Mouse (Mus musculus) midbrain, embryonic 12.5 days (tissue): ENCODE measurements around the gene St3gal3. TPM values are rescaled to one million over a fixed set of nuclear protein-coding genes. Genes with fewer than 3 reads are reported as not detected.

Experiments used
- ATAC-seq: fragments of 200-750 bp; cut with Nextera tagmentation; 2 replicates; pipeline ENCODE4 v1.8.0; 2017; ENCODE audit warnings: low read depth, moderate TSS enrichment, moderate library complexity; ENCODE audit not compliant: low FRiP score
- H3K27ac ChIP-seq: fragments of 300-500 bp; sonication (generic); replicated peaks from 2 replicates; pipeline ENCODE4 v1.5.1; 2016; ENCODE audit warnings: mild to moderate bottlenecking
- H3K27me3 ChIP-seq: fragments of 300-500 bp; sonication (generic); 2 replicates; pipeline ENCODE4 v1.6.1; 2016; ENCODE audit warnings: mild to moderate bottlenecking
- H3K36me3 ChIP-seq: fragments of 300-500 bp; sonication (generic); 2 replicates; pipeline ENCODE4 v1.6.1; 2016
- H3K4me1 ChIP-seq: fragments of 300-500 bp; sonication (generic); 2 replicates; pipeline ENCODE4 v1.6.1; 2016
- H3K4me2 ChIP-seq: fragments of 300-500 bp; sonication (generic); replicated peaks from 2 replicates; pipeline ENCODE4 v1.6.1; 2016; ENCODE audit warnings: mild to moderate bottlenecking, moderate library complexity
- H3K4me3 ChIP-seq: fragments of 300-500 bp; sonication (generic); 2 replicates; pipeline ENCODE4 v1.5.1; 2016; ENCODE audit warnings: mild to moderate bottlenecking
- H3K9ac ChIP-seq: fragments of 300-500 bp; sonication (generic); replicated peaks from 2 replicates; pipeline ENCODE4 v1.6.1; 2016; ENCODE audit warnings: mild to moderate bottlenecking, moderate library complexity
- H3K9me3 ChIP-seq: fragments of 300-500 bp; sonication (generic); 2 replicates; pipeline ENCODE4 v1.6.1; 2016; ENCODE audit warnings: mild to moderate bottlenecking
- WGBS: fragments of 180-500 bp; shearing (Covaris S2); methylation state at CpG from one replicate; pipeline ENCODE4 v1.1.7; 2016; 5-methylcytosine and 5-hydroxymethylcytosine counted together
- polyA plus RNA-seq: library from polyadenylated mRNA; unstranded; fragments of >200 nt; fragmentation: Nextera tagmentation; extraction: Ambion mirVana; gene quantifications from 2 replicates; pipeline ENCODE4 v1.2.1, GENCODE M21; 2016

The St3gal3 gene
- polyA plus RNA-seq, 1 experiment from 2014 or later: 10.9 TPM

DNA sequence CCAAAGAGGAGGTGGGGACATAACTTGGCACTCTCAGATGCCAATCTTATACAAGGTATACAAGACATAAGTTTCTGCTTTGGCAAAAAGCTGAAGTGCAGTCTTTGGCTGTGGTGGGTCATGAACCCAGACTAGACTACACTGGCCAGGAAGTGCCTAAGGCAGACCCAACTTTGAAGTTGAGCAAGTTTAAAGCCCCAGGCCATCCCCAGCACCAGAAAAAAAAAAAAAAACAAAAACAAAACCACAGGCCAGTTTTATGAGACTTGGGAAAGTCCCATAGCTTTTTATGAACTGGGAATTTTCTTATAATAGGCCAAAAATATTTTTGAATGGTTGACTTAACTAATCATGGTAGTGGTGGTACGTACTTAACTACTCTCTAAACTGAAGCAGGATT lies 700 bp upstream of the St3gal3 start:
- Histone ChIP-seq H3K36me3 (peaks cover 42% of the 10 kb centered on the region), H3K9ac (peak overlapping the region; percentile 89), H3K9me3 (no peaks in the 10 kb centered on the region), H3K4me2 (peak overlapping the region; percentile 60), H3K4me1 (peaks cover 17% of the 10 kb centered on the region), H3K27me3 (no peaks in the 10 kb centered on the region), H3K27ac (no peak overlapping the region), H3K4me3 (peak overlapping the region; percentile 97)
- no peak for ATAC-seq
- WGBS: 83% methylated on average over 1 of the region's 1 CpGs

DNA sequence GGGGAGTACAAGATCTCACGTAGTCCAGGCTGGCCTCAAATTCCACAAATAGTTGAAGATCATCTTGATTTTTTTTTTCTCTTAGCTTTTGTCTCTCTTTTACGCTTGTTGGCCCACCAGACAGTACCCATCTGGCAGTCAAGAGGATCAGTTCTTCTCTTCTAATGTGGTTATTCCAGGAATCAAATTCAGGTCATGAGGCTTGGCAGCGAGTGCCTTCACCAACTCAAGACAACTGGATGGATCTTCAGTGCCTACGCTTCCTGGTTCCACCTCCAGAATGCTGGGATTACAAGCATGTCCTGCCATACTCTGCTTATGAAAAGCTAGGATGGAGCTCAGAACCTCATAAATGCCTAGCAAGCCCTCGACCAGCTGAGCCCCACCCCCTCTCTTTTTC lies 3.4 kb downstream of the St3gal3 start:
- no peak overlapping the region for H3K4me3 ChIP-seq
- no peaks in the 10 kb centered on the region for H3K27me3 ChIP-seq
- no peak overlapping the region for H3K4me2 ChIP-seq
- ATAC-seq: no peak
- 92% methylated on average over 5 of the region's 5 CpGs for WGBS
- peaks cover 5% of the 10 kb centered on the region; the same call in 1 of the 2 replicates for H3K36me3 ChIP-seq
- peaks cover 17% of the 10 kb centered on the region for H3K4me1 ChIP-seq
- H3K9ac ChIP-seq: no peak overlapping the region
- no peak overlapping the region for H3K27ac ChIP-seq
- H3K9me3 ChIP-seq: no peaks in the 10 kb centered on the region

DNA sequence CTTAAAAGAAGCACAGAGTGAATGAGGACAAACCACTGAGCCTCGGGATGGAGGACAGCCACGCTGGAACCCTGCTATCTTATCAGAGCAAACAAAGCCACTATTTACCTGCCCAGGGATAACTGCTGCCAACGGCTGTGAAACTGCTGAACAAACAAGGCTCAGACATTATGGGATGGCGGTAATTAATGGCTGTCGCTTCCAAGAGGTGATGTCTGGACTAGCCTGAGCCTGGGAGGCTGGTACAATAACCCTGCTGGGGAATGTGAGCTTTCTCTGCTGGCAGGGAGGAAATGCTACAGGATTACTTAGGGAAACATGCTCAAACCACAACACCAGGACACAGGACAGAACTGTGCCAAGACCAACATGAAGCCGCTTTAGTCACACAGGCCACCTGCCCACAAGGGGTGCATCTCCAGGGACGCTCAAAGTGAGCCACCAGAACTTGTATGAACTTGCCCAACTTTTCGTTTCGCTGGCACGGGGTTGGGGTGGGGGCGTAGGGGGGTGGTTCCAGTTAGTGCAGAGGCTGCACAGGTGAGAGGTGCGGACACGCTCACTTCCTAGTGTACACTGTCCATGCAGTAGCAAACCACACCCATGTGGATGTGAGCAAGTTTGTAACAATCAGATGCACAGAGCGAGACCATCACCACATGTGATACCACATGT lies 11.5 kb downstream of the St3gal3 start:
- H3K27me3 ChIP-seq: no peaks in the 10 kb centered on the region
- no peaks in the 10 kb centered on the region for H3K4me1 ChIP-seq
- ATAC-seq: no peak
- H3K27ac ChIP-seq: no peak overlapping the region
- no peak overlapping the region for H3K4me3 ChIP-seq
- WGBS: 90% methylated on average over 14 of the region's 14 CpGs
- H3K9ac ChIP-seq: no peak overlapping the region
- no peak overlapping the region for H3K4me2 ChIP-seq
- H3K36me3 ChIP-seq: no peaks in the 10 kb centered on the region
- H3K9me3 ChIP-seq: no peaks in the 10 kb centered on the region

DNA sequence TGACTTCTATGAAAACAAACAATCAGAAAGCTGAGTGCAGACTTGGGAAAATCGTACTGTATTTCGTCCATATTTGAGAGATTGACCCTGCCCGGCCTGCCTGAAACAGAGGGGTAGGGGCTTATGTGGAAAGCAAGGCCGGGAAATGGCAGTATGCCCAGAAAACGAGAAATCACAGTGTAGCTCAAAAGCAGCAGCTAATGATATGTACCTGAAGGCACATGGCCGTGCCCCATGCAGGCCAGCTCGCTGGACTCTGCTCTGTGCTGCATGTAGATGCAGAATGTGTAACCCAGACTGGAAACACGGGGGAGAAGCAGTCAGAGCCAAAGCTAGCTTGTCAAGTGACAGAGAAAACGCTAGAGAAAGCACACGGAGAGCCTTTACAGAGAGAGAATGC lies 12.6 kb downstream of the St3gal3 start:
- no peak overlapping the region for H3K9ac ChIP-seq
- H3K9me3 ChIP-seq: no peaks in the 10 kb centered on the region
- H3K27me3 ChIP-seq: no peaks in the 10 kb centered on the region
- no peak overlapping the region for H3K4me3 ChIP-seq
- no peak overlapping the region for H3K4me2 ChIP-seq
- no peaks in the 10 kb centered on the region for H3K4me1 ChIP-seq
- 86% methylated on average over 10 of the region's 10 CpGs for WGBS
- ATAC-seq: no peak
- H3K36me3 ChIP-seq: 0 out of 2 replicates have a peak, but pooled peaks cover 5% of the 10 kb centered on the region
- H3K27ac ChIP-seq: no peak overlapping the region

DNA sequence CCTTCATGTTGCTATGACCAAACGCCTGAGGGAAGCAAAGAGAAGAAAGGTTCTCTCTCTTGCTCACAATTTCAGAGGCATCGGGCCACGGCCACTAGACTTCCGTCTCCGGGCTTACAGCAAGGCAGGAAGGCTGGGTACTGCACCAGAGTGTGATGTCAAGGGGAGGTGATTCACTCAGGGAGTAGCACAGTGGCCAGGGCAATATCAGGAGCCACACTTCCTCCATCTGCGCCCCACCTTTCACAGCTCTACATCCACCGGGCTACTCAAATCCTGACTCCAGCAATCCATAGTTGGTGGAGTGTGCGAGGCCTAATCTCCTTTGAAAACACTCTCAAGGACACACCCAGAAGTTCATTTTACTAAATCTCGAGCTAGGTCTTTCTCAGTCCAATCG lies 17.1 kb downstream of the St3gal3 start:
- ATAC-seq: no peak
- WGBS: 93% methylated on average over 10 of the region's 10 CpGs

GRCm38 (mm10) chr4:118116098-118116497 lies 18.6 kb downstream of the St3gal3 start:
- no peaks in the 10 kb centered on the region for H3K27me3 ChIP-seq
- ATAC-seq: no peak
- no peak overlapping the region for H3K9ac ChIP-seq
- no peaks in the 10 kb centered on the region; the same call in 1 of the 2 replicates for H3K9me3 ChIP-seq
- H3K4me3 ChIP-seq: no peak overlapping the region
- no peak overlapping the region for H3K27ac ChIP-seq
- WGBS: 92% methylated on average over 11 of the region's 11 CpGs
- H3K36me3 ChIP-seq: 0 out of 2 replicates have a peak, but pooled peaks cover 5% of the 10 kb centered on the region
- H3K4me1 ChIP-seq: no peaks in the 10 kb centered on the region
- H3K4me2 ChIP-seq: no peak overlapping the region

More for the DNA sequence above, 17.1 kb downstream of the St3gal3 start:
- H3K4me2 ChIP-seq: no peak overlapping the region
- H3K4me1 ChIP-seq: no peaks in the 10 kb centered on the region
- no peaks in the 10 kb centered on the region for H3K27me3 ChIP-seq
- no peaks in the 10 kb centered on the region for H3K9me3 ChIP-seq
- H3K36me3 ChIP-seq: 0 out of 2 replicates have a peak, but pooled peaks cover 5% of the 10 kb centered on the region
- no peak overlapping the region for H3K27ac ChIP-seq
- H3K9ac ChIP-seq: no peak overlapping the region
- H3K4me3 ChIP-seq: no peak overlapping the region

DNA sequence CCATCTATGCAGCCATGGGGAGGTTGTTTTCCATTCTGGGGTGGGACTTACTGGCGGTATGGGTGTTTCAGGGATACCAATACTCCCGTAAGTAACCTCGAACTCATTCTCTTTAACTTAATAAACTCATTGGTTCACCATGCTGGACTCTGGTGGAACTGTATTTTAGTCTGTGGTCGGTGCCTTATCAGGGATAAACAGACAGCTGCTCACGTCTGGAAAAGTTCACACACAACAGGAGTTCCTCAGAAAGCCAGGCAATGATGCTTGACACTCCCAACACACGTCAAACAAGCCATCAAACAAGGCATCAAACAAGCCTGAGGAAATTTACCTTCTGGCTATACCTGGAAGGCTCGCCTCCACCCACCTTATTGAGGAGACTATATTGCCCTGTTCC lies 19.6 kb downstream of the St3gal3 start:
- H3K36me3 ChIP-seq: 0 out of 2 replicates have a peak, but pooled peaks cover 5% of the 10 kb centered on the region
- H3K4me2 ChIP-seq: no peak overlapping the region
- H3K27me3 ChIP-seq: no peaks in the 10 kb centered on the region
- no peak overlapping the region for H3K4me3 ChIP-seq
- no peaks in the 10 kb centered on the region; the same call in 1 of the 2 replicates for H3K9me3 ChIP-seq
- WGBS: 93% methylated on average over 7 of the region's 7 CpGs
- no peaks in the 10 kb centered on the region for H3K4me1 ChIP-seq
- no peak overlapping the region for H3K9ac ChIP-seq
- ATAC-seq: no peak
- no peak overlapping the region for H3K27ac ChIP-seq

DNA sequence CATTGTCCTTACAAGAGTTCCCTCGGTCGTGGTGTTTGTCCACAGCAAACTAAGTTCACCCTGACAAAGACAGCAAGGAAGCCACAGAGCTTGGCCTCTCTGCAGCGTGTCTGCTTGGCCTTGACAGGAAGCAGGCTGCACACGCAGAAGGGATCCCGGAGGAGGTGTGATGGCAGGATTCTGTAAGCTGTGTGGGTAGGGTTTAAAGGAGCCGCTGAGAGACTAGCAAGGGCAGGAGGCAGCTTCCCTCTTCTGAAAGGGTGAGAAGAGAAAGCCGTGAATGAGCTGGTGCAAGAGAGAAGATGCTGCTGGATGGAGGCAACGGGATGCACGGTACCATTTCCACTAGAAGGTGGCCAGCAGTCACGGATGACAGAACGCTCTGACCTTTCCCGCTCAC lies 22.1 kb downstream of the St3gal3 start:
- Histone ChIP-seq H3K4me1 (no peaks in the 10 kb centered on the region), H3K36me3 (0 out of 2 replicates have a peak, but pooled peaks cover 4% of the 10 kb centered on the region), H3K4me3 (no peak overlapping the region), H3K27me3 (no peaks in the 10 kb centered on the region), H3K27ac (no peak overlapping the region), H3K9me3 (no peaks in the 10 kb centered on the region; the same call in 1 of the 2 replicates), H3K9ac (no peak overlapping the region), H3K4me2 (no peak overlapping the region)
- ATAC-seq: no peak
- 87% methylated on average over 12 of the region's 12 CpGs for WGBS

DNA sequence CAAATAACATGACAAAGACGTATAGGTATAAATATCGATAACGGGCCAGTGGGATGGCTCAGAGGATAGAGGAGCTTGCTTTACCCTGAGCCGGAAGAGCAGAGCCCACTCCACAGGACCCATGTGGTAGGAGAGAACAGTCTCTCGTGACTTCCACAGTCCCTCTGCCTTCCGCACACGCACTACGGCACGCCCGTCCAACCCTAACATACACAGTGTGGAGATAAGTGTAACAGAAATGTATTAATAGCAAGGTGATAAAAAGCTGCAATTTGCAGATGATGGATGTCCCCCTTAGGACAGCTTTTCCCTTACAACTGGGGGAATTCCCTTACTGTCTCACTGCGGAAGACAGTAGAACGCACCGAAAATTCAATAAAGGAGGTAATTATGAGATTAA lies 25.1 kb downstream of the St3gal3 start:
- H3K27ac ChIP-seq: no peak overlapping the region
- no peak overlapping the region for H3K9ac ChIP-seq
- no peak for ATAC-seq
- no peak overlapping the region for H3K4me2 ChIP-seq
- peaks cover 8% of the 10 kb centered on the region; the same call in 1 of the 2 replicates for H3K36me3 ChIP-seq
- no peaks in the 10 kb centered on the region for H3K27me3 ChIP-seq
- no peaks in the 10 kb centered on the region for H3K4me1 ChIP-seq
- 94% methylated on average over 13 of the region's 13 CpGs for WGBS
- no peaks in the 10 kb centered on the region; the same call in 1 of the 2 replicates for H3K9me3 ChIP-seq
- H3K4me3 ChIP-seq: no peak overlapping the region

DNA sequence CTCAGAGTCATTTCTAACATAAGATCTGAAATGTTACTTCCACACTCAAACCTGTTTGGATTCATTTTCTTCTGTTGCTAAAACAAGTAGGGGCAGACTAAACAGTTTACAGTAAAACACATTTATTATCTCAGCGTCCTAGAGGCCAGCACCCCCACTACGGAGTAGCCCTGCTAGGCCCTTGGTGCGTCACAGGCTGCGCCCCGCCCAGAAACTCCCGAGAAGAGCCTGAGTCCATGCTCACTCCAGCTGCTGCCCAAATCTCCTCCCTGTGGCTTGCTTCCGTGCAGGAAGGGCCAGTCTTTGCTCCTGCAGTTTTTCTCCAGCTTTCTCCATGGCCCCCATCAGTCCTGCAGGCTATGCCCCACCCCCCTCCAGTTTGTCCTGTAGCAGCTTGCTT lies 25.9 kb downstream of the St3gal3 start:
- H3K4me2 ChIP-seq: no peak overlapping the region
- no peak overlapping the region for H3K4me3 ChIP-seq
- no peak for ATAC-seq
- no peaks in the 10 kb centered on the region for H3K4me1 ChIP-seq
- 75% methylated on average over 7 of the region's 7 CpGs for WGBS
- H3K27me3 ChIP-seq: no peaks in the 10 kb centered on the region
- H3K36me3 ChIP-seq: peaks cover 8% of the 10 kb centered on the region; the same call in 1 of the 2 replicates
- no peak overlapping the region for H3K9ac ChIP-seq
- H3K9me3 ChIP-seq: no peaks in the 10 kb centered on the region; the same call in 1 of the 2 replicates
- H3K27ac ChIP-seq: no peak overlapping the region

GRCm38 (mm10) chr4:118105256-118106053 lies 29.3 kb downstream of the St3gal3 start:
- no peaks in the 10 kb centered on the region for H3K4me1 ChIP-seq
- no peak overlapping the region for H3K4me2 ChIP-seq
- H3K4me3 ChIP-seq: no peak overlapping the region
- 96% methylated on average over 3 of the region's 3 CpGs for WGBS
- no peaks in the 10 kb centered on the region for H3K27me3 ChIP-seq
- no peak overlapping the region for H3K9ac ChIP-seq
- H3K9me3 ChIP-seq: no peaks in the 10 kb centered on the region
- ATAC-seq: no peak
- no peak overlapping the region for H3K27ac ChIP-seq
- H3K36me3 ChIP-seq: peaks cover 8% of the 10 kb centered on the region; the same call in 1 of the 2 replicates

GRCm38 (mm10) chr4:118103280-118103830 lies 31.4 kb downstream of the St3gal3 start:
- no peaks in the 10 kb centered on the region for H3K27me3 ChIP-seq
- no peaks in the 10 kb centered on the region for H3K9me3 ChIP-seq
- H3K36me3 ChIP-seq: peaks cover 8% of the 10 kb centered on the region
- no peak overlapping the region for H3K4me3 ChIP-seq
- H3K4me1 ChIP-seq: no peaks in the 10 kb centered on the region
- 84% methylated on average over 8 of the region's 8 CpGs for WGBS
- ATAC-seq: no peak
- H3K9ac ChIP-seq: no peak overlapping the region
- H3K27ac ChIP-seq: no peak overlapping the region
- no peak overlapping the region for H3K4me2 ChIP-seq
